Mouse (Mus musculus): ENCODE data around the gene Ociad2. TPM values are rescaled to one million over a fixed set of nuclear protein-coding genes. Genes with fewer than 3 reads are reported as not detected.

Gene Ociad2
- polyA plus RNA-seq, 1 experiment from 2014 or later: 22.5 TPM

- Histone ChIP-seq H3K4me2 (no peak overlapping the region), H3K9ac (ENCODE audit: low read depth, low read length) (no peak overlapping the region), H3K4me3 (ENCODE audit: low read depth, low read length) (no peak overlapping the region), H3K27ac (ENCODE audit: low read depth, low read length) (no peak overlapping the region), H3K36me3 (ENCODE audit: control insufficient read depth, insufficient read depth, low read length) (no peaks in the 10 kb centered on the region), H3K9me3 (replicated peaks; ENCODE audit: control insufficient read depth, low read length) (no peaks in the 10 kb centered on the region), H3K4me1 (ENCODE audit: control insufficient read depth, insufficient read depth, low read length) (peaks cover 9% of the 10 kb centered on the region), H3K27me3 (ENCODE audit: control insufficient read depth, insufficient read depth, low read length) (no peaks in the 10 kb centered on the region)
- WGBS (ENCODE audit: insufficient replicate concordance): 90% methylated on average over 7 of the region's 7 CpGs
- no peak for ATAC-seq (replicated peaks; ENCODE audit: insufficient number of reproducible peaks, low FRiP score, low TSS enrichment)
These were observed 21.5 kb upstream of the Ociad2 start for GRCm38 (mm10) chr5:73362338-73362737.

- H3K27ac ChIP-seq (ENCODE audit: low read depth, low read length): no peak overlapping the region
- ATAC-seq (replicated peaks; ENCODE audit: insufficient number of reproducible peaks, low FRiP score, low TSS enrichment): no peak
These were observed 19.4 kb upstream of the Ociad2 start for GRCm38 (mm10) chr5:73360240-73360639.

GRCm38 (mm10) chr5:73359752-73360141 lies 18.9 kb upstream of the Ociad2 start:
- H3K27ac ChIP-seq (ENCODE audit: low read depth, low read length): no peak overlapping the region
- H3K4me3 ChIP-seq (ENCODE audit: low read depth, low read length): peak overlapping the region; percentile 30
- H3K36me3 ChIP-seq (ENCODE audit: control insufficient read depth, insufficient read depth, low read length): no peaks in the 10 kb centered on the region
- H3K4me1 ChIP-seq (ENCODE audit: control insufficient read depth, insufficient read depth, low read length): peaks cover 9% of the 10 kb centered on the region
- H3K9ac ChIP-seq (ENCODE audit: low read depth, low read length): 0 out of 2 replicates have a peak overlapping the region, but pooled peaks have one; percentile 29
- H3K4me2 ChIP-seq: peak overlapping the region; percentile 59
- H3K9me3 ChIP-seq (replicated peaks; ENCODE audit: control insufficient read depth, low read length): no peaks in the 10 kb centered on the region
- WGBS (ENCODE audit: insufficient replicate concordance): 27% methylated on average over 12 of the region's 12 CpGs
- no peaks in the 10 kb centered on the region for H3K27me3 ChIP-seq (ENCODE audit: control insufficient read depth, insufficient read depth, low read length)
- ATAC-seq (replicated peaks; ENCODE audit: insufficient number of reproducible peaks, low FRiP score, low TSS enrichment): no peak

More at GRCm38 (mm10) chr5:73360240-73360639, 19.4 kb upstream of the Ociad2 start:
- H3K4me1 ChIP-seq (ENCODE audit: control insufficient read depth, insufficient read depth, low read length): peaks cover 9% of the 10 kb centered on the region
- peak overlapping the region; percentile 59 for H3K4me2 ChIP-seq
- H3K9me3 ChIP-seq (replicated peaks; ENCODE audit: control insufficient read depth, low read length): no peaks in the 10 kb centered on the region
- H3K36me3 ChIP-seq (ENCODE audit: control insufficient read depth, insufficient read depth, low read length): no peaks in the 10 kb centered on the region
- no peak overlapping the region for H3K9ac ChIP-seq (ENCODE audit: low read depth, low read length)
- no peaks in the 10 kb centered on the region for H3K27me3 ChIP-seq (ENCODE audit: control insufficient read depth, insufficient read depth, low read length)
- 20% methylated on average over 12 of the region's 12 CpGs for WGBS (ENCODE audit: insufficient replicate concordance)
- peak overlapping the region; percentile 30 for H3K4me3 ChIP-seq (ENCODE audit: low read depth, low read length)

GRCm38 (mm10) chr5:73359134-73359751 lies 18.4 kb upstream of the Ociad2 start:
- H3K4me3 ChIP-seq (ENCODE audit: low read depth, low read length): peak overlapping the region; percentile 30

GRCm38 (mm10) chr5:73355393-73355792 lies 14.6 kb upstream of the Ociad2 start:
- H3K4me1 ChIP-seq (ENCODE audit: control insufficient read depth, insufficient read depth, low read length): peaks cover 14% of the 10 kb centered on the region

More at GRCm38 (mm10) chr5:73359134-73359751, 18.4 kb upstream of the Ociad2 start:
- no peaks in the 10 kb centered on the region for H3K9me3 ChIP-seq (replicated peaks; ENCODE audit: control insufficient read depth, low read length)
- no peak overlapping the region for H3K9ac ChIP-seq (ENCODE audit: low read depth, low read length)
- no peaks in the 10 kb centered on the region for H3K27me3 ChIP-seq (ENCODE audit: control insufficient read depth, insufficient read depth, low read length)
- H3K36me3 ChIP-seq (ENCODE audit: control insufficient read depth, insufficient read depth, low read length): no peaks in the 10 kb centered on the region
- 54% methylated on average over 6 of the region's 6 CpGs for WGBS (ENCODE audit: insufficient replicate concordance)
- H3K4me2 ChIP-seq: peak overlapping the region; percentile 59
- no peak overlapping the region for H3K27ac ChIP-seq (ENCODE audit: low read depth, low read length)
- ATAC-seq (replicated peaks; ENCODE audit: insufficient number of reproducible peaks, low FRiP score, low TSS enrichment): no peak
- H3K4me1 ChIP-seq (ENCODE audit: control insufficient read depth, insufficient read depth, low read length): peaks cover 10% of the 10 kb centered on the region

GRCm38 (mm10) chr5:73353978-73354377 lies 13.2 kb upstream of the Ociad2 start:
- Histone ChIP-seq H3K9ac (ENCODE audit: low read depth, low read length) (no peak overlapping the region), H3K4me2 (no peak overlapping the region), H3K4me1 (ENCODE audit: control insufficient read depth, insufficient read depth, low read length) (0 out of 2 replicates have a peak, but pooled peaks cover 5% of the 10 kb centered on the region), H3K36me3 (ENCODE audit: control insufficient read depth, insufficient read depth, low read length) (no peaks in the 10 kb centered on the region), H3K27ac (ENCODE audit: low read depth, low read length) (no peak overlapping the region), H3K4me3 (ENCODE audit: low read depth, low read length) (no peak overlapping the region), H3K9me3 (replicated peaks; ENCODE audit: control insufficient read depth, low read length) (no peaks in the 10 kb centered on the region), H3K27me3 (ENCODE audit: control insufficient read depth, insufficient read depth, low read length) (no peaks in the 10 kb centered on the region)
- no peak for ATAC-seq (replicated peaks; ENCODE audit: insufficient number of reproducible peaks, low FRiP score, low TSS enrichment)
- 37% methylated on average over 3 of the region's 3 CpGs for WGBS (ENCODE audit: insufficient replicate concordance)

More at GRCm38 (mm10) chr5:73355393-73355792, 14.6 kb upstream of the Ociad2 start:
- H3K27ac ChIP-seq (ENCODE audit: low read depth, low read length): no peak overlapping the region
- peak; percentile 70; the same call in 1 of the 2 replicates for ATAC-seq (replicated peaks; ENCODE audit: insufficient number of reproducible peaks, low FRiP score, low TSS enrichment)
- no peaks in the 10 kb centered on the region for H3K9me3 ChIP-seq (replicated peaks; ENCODE audit: control insufficient read depth, low read length)
- 56% methylated on average over 5 of the region's 5 CpGs for WGBS (ENCODE audit: insufficient replicate concordance)
- H3K36me3 ChIP-seq (ENCODE audit: control insufficient read depth, insufficient read depth, low read length): no peaks in the 10 kb centered on the region
- H3K4me3 ChIP-seq (ENCODE audit: low read depth, low read length): no peak overlapping the region
- H3K4me2 ChIP-seq: no peak overlapping the region
- H3K9ac ChIP-seq (ENCODE audit: low read depth, low read length): no peak overlapping the region
- no peaks in the 10 kb centered on the region for H3K27me3 ChIP-seq (ENCODE audit: control insufficient read depth, insufficient read depth, low read length)

- no peak for ATAC-seq (replicated peaks; ENCODE audit: insufficient number of reproducible peaks, low FRiP score, low TSS enrichment)
- Histone ChIP-seq H3K4me2 (no peak overlapping the region), H3K36me3 (ENCODE audit: control insufficient read depth, insufficient read depth, low read length) (no peaks in the 10 kb centered on the region), H3K27ac (ENCODE audit: low read depth, low read length) (no peak overlapping the region), H3K27me3 (ENCODE audit: control insufficient read depth, insufficient read depth, low read length) (no peaks in the 10 kb centered on the region), H3K4me1 (ENCODE audit: control insufficient read depth, insufficient read depth, low read length) (0 out of 2 replicates have a peak, but pooled peaks cover 5% of the 10 kb centered on the region), H3K4me3 (ENCODE audit: low read depth, low read length) (no peak overlapping the region), H3K9ac (ENCODE audit: low read depth, low read length) (no peak overlapping the region), H3K9me3 (replicated peaks; ENCODE audit: control insufficient read depth, low read length) (no peaks in the 10 kb centered on the region)
- WGBS (ENCODE audit: insufficient replicate concordance): 51% methylated on average over 7 of the region's 7 CpGs
These were observed 12.7 kb upstream of the Ociad2 start for GRCm38 (mm10) chr5:73353519-73353918.

GRCm38 (mm10) chr5:73351796-73352195 lies 11.0 kb upstream of the Ociad2 start:
- Histone ChIP-seq H3K9ac (ENCODE audit: low read depth, low read length) (no peak overlapping the region), H3K4me2 (no peak overlapping the region), H3K36me3 (ENCODE audit: control insufficient read depth, insufficient read depth, low read length) (no peaks in the 10 kb centered on the region), H3K4me3 (ENCODE audit: low read depth, low read length) (no peak overlapping the region), H3K27me3 (ENCODE audit: control insufficient read depth, insufficient read depth, low read length) (no peaks in the 10 kb centered on the region), H3K27ac (ENCODE audit: low read depth, low read length) (no peak overlapping the region), H3K4me1 (ENCODE audit: control insufficient read depth, insufficient read depth, low read length) (0 out of 2 replicates have a peak, but pooled peaks cover 5% of the 10 kb centered on the region), H3K9me3 (replicated peaks; ENCODE audit: control insufficient read depth, low read length) (no peaks in the 10 kb centered on the region)
- 88% methylated on average over 1 of the region's 1 CpGs for WGBS (ENCODE audit: insufficient replicate concordance)
- no peak for ATAC-seq (replicated peaks; ENCODE audit: insufficient number of reproducible peaks, low FRiP score, low TSS enrichment)

GRCm38 (mm10) chr5:73349514-73349913 lies 8.7 kb upstream of the Ociad2 start:
- WGBS (ENCODE audit: insufficient replicate concordance): 63% methylated on average over 5 of the region's 5 CpGs
- Histone ChIP-seq H3K27ac (ENCODE audit: low read depth, low read length) (no peak overlapping the region), H3K36me3 (ENCODE audit: control insufficient read depth, insufficient read depth, low read length) (no peaks in the 10 kb centered on the region), H3K9me3 (replicated peaks; ENCODE audit: control insufficient read depth, low read length) (no peaks in the 10 kb centered on the region), H3K4me3 (ENCODE audit: low read depth, low read length) (no peak overlapping the region), H3K9ac (ENCODE audit: low read depth, low read length) (no peak overlapping the region), H3K4me2 (no peak overlapping the region), H3K4me1 (ENCODE audit: control insufficient read depth, insufficient read depth, low read length) (0 out of 2 replicates have a peak, but pooled peaks cover 5% of the 10 kb centered on the region), H3K27me3 (ENCODE audit: control insufficient read depth, insufficient read depth, low read length) (no peaks in the 10 kb centered on the region)
- no peak for ATAC-seq (replicated peaks; ENCODE audit: insufficient number of reproducible peaks, low FRiP score, low TSS enrichment)
